Mouse (Mus musculus) right cerebral cortex, adult 18-20 months (tissue): ENCODE data around the gene Hid1.
A peak's percentile ranks its signal among the peaks of the same experiment; 100 is the strongest.
"Not testable (repeated sequence)": the region's sequence is repeated elsewhere in the genome, so short reads cannot be mapped to it uniquely, and the experiment has no call there.

ENCODE experiments used
- DNase-seq: peaks from one replicate; pipeline ENCODE4 v3.0.0; 2022; ENCODE audit warnings: mixed read lengths

The Hid1 gene

DNA sequence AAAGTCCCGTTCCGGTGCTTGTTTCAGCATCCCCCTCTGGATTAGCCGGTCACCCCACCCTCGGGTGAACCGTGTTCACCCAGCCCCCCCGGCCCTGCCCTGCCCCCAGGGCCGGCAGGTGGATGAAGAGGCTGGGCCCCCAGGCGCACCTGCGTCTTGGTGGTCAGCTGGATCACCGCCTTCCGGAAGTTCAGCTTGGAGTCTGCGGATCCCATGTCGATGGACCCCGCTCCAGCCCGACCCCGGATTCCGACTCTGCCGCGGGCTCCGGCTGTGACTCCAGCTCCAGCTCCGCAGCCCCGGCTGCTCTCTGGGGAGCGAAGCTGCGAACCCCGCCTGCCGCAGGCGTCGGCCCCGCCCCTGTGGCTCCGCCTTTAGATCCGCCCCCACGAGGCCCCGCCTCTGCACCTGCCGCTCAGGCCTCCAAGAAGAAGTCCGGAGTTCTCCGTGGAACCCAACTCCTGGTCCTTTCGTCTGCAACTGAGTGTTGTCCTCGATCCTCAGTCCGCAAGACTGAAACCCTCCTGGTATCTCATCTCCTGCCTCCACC, at the start of gene Hid1:
Gene Hid1, minus strand, starts transcription at position 362 of the 550 bp plus-strand sequence.
- DNase-seq: peak; percentile 93

DNA sequence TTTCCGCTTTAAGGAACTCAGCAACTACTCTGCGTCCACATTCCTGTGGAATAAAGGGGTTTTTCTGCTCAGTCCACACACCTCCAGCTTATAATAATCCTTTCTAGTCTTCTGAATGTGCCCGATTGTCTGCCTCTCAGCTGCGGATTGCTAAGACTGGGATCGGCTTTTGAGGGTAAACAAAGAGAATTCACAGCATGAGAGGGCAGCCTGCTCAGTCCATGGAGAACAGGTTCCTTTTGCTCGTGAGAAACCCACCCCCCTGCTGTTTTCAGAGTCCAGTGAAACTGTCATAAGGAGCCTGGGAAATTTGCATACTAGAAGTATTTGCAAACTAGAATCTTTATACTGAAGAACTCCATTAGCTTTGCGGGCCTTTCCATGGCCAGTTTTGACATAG, 42.0 kb upstream of the Hid1 start:
- DNase-seq: no peak

DNA sequence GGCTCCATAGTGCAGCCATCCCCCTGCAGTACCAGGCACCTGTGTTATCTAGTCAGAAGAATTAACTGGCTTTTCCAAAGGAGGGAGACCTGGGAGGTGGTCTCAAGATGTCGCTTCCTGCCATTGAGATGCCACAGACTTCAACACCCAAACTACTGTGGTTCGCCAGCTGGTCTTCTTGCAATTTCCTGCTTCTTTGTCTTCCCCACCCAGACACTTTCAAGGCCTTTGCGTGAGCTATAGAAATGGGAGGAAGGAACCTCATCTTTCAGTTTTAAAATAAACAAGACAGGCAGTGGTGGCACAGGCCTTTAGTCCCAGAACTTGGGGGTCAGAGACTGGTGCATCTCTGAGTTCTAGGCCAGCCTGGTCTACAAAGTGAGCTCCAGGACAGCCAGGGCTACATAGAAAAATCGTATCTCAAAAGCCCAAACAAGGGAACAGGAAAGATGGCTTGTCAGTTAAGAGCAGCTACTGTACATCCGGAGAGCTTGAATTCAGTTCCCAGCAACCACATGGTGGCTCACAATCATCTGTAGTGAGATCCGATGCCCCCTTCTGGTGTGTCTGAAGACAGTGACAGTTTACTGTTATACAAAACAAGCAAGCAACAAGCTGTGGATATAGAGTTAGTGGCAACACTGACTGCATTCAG, 40.8 kb upstream of the Hid1 start:
- DNase-seq: no peak

DNA sequence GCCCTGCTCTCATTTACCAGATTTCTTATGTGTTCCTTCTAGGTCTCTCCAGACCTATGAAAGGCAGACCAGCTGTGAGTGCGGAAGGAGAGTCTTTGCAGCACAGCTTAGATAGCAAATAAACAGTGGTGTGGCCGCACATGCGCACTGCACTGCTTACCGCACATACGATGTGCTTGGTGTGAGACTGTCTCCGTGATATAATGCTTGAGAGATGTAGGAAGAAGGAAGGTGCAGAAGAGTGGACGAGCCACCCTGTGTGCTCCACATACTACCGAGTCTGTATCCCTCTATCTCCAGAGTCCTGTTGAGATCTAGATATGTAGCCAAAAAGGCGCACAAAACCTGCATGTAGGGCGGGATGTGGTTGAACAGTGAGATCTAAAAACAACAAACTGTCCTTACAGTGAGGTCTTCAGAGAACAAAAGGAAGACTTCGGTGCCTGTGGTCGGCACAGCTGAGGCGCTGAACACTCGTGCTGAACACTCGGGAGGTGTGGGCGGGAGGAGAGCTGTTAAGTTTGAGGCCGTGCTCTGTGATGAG, 39.4 kb upstream of the Hid1 start:
- no peak for DNase-seq

DNA sequence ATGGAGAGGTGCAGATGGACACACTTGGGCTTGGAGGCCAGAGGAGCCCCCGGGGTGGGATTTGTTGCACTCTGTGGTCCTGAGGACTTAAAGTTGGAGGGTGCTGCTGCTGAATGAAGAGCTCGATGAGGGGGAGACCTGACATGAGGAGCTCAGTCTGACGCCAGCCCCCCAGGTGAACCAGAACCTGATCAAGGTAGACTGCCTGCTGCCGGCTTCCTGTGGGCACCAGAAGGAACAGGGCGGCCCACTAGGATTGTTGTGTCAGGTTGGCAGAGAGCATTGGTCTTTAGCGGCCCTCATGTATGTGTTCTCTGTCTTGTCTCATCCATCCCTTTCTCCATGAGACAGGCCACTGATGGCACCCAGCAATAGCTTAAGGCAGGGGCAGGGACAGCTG, 38.2 kb upstream of the Hid1 start:
- DNase-seq: no peak

DNA sequence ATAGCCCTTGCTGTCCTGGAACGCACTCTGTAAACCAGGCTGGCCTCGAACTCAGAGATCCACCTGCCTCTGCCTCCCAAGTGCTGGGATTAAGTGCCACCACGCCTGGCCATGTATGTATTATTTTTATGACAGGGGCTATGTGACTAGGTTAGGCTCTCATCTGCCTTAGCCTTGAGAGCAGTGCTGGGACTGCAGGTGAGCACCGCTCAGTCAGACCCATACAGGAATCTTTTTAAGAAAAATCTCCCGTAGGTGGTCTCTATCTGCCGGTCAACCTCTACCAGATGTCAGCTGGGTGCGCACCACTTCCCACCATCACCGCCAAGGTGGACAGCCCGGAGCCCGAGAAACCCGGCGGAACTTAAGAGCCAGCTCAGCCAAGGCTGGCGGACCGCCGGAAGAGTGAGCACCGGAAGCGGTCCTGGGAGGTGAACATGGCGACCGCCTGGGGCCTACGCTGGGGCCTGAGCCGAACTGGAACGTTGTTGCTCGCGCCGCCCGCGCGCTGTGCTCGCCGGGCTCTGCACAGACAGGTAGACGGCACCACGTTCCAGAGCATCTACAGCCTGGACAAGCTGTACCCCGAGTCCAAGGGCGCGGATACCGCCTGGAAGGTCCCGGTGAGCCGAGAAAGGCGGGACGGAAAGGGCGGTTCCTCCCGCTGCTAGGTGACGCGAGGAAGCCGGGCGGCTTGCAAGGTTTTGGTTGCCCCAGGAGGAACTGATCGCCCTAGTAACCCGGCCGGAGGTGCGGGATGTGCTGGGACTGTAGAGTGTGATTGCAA, 36.0 kb upstream of the Hid1 start, which contains the start of gene Mrpl58:
Gene Mrpl58, plus strand, starts transcription at position 415 of the 787 bp plus-strand sequence.
- peak; percentile 87 for DNase-seq

DNA sequence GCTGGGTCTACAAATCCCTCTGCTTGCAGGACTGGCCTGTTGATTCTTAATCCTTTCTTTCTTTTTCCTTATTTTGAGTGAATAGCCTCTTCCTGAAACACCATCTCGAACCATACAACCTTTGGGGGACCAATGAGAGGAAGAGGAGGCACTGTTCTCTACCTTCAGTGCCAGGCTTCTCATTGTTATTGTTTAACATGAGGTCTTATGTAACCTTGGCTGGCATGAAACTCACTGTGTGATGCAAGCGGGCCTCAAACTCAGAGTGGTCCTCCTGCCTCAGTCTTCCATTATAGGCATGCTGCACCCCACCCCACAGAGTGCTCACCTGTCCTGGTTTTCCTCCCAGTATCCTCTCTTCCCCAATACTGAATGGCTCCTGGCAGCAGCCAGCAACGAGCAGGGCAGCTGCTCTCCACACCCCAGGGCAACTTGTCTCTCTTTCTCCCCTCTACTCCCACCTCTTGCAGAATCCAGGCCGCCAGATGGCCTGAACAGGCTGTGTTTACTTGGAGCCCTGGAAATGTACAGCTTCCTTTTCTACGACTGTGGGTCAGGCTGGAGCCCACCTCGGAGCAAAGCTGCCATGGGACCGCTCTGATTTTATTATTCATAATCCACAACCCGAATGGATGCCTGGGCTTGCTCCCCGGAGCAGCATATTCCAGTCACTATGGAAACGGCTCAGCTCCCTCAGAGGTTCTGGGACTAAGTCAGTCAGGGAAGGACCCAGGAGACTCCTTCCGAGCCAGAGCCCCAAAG, 33.3 kb upstream of the Hid1 start:
- peak; percentile 77 for DNase-seq

DNA sequence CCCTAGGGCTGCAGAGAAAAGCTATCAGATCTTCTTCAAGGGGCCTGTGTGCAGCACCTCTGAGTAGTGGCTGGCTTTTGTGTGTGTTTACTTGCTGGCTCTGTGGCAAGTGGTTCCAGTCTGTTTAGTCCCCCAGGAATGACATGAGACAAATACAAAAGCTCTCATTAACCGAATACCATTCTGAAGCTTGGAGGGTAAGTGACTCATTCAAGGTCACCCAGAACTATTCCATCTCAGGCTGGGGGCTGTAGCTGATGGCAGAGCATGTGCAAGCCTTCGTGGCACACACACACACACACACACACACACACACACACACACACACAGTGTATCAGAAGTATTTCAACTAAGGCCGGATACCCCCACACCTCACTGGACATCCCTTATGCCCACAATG, 32.6 kb upstream of the Hid1 start:
- DNase-seq: no peak

DNA sequence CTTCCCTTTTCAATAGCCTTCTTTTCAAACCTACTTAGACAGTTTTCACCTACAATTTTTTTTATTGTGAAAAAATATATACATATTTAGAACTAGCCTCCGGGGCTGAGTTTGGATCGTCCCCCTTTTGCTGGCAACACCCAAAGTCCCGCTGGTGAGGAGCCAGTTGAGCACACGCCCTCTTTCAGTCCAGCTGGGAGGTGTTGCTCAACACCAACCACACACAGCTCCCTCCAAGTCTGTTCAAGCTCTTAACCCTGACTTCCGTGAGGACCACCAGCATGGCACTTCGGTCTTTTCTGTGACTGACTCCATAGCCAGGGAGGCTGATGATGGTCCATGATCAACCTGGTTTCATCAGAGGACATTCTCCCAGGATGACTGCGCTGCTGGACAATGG, 30.5 kb upstream of the Hid1 start:
- DNase-seq: no peak

DNA sequence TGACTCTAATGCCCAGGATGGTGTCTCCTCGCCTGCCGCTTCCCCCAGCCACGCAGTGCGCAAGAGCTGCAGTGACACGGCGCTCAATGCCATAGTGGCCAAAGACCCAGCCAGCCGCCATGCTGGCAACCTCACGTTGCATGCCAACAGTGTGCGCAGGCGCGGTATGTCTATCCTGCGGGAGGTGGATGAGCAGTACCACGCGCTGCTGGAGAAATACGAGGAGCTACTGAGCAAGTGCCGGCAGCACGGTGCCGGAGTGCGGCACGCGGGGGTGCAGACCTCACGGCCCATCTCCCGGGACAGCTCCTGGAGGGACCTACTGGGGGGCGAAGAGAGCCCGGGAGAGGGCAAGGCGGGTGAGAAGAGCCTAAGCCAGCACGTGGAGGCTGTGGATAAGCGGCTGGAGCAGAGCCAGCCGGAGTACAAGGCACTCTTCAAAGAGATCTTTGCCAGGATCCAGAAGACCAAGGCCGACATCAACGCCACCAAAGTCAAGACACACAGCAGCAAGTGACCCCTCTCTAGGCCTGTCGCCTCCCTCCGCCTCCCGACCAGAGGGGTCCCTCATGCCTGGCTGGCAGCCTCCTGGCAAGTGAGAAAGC, 26.3 kb upstream of the Hid1 start:
- DNase-seq: no peak

DNA sequence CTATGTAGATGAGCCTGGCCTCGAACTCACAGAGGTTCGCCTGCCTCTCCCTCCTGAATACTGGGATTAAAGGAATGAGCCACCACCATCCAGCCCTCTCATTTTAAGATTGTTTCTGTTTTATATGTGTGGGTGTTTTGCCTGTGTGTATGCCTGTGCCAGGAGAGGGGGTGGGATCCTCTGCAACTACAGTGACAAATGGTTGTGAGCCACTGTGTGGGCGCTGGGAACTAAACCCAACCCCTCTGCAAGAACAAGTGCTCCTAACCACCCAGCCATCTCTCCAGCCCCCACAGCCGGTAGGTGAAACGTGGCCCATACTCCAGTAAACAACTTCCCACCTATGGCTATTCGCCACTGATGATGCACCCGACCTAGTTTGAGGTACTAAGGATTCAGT, 23.8 kb upstream of the Hid1 start:
- DNase-seq: no peak

DNA sequence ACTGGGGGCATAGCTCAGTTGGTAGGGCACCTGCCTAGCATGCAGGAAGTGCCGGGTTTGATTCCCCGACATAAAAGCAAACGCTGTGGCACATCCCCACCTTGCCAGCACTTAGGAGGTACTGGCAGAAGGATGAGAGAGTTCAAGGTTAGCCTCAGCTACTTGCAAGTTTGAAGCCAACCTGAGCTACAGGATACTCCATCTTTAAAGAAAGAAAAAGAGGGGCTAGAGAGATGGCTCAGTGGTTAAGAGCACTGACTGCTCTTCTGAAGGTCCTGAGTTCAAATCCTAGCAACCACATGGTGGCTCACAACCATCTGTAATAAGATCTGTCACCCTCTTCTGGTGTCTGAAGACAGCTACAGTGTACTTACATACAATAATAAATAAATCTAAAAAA, 19.3 kb upstream of the Hid1 start:
- DNase-seq: not testable (repeated sequence)

DNA sequence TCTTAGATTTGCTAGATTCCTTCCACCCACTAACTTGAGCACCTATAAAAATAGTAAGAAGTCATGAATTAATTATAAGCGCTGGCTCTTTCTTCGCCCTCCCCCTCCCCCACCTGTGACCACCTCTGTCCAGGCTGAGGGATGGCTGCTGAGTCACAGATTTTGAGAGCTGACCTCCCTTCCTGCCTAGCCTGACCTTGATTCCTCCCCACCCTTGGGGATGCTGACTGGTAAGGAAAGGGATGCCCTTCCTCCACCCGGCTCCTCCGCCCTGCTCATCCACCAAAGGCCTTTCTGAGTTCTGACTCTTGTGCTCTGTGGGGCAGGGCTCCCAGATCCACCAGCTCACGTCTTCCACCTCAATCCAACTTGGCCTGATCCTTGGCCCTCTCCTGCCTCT, 17.0 kb upstream of the Hid1 start:
- no peak for DNase-seq

DNA sequence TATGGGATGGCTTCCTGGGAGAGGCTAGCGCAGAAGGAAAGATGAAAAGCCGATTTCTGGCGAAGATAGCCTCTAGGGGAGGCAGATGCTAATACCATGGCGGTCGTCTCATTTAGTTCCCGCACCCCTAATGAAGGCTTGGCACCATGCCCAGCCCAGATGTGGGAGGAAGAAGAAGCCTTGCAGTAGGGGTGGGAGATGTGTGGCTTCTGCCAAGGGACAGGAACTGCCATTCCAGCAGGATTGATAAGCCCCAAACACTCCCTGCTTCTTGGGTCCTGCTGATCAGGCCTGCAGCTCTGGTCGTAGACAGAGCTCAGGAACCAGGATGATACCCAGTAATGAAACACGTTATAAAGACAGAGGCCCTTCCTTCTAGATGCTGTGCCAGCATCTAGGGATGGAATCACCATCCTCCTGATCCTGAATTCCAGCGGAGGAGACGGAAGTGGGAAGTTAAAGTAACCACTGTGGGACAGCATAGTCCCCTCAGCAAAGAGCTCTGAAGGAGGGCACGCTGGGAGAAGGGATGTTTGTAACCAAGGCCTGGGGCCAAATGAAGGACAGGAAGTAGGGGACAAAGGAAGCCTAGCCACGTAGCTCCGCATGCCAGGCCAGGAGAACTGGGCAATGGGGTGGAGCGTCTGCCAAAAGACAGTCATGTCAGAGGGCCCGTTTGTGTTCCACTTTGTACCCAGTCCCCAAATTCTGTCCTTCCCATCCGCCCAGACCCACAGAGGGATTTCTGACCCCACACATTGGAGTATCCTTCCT, 16.3 kb upstream of the Hid1 start:
- DNase-seq: peak; percentile 61

DNA sequence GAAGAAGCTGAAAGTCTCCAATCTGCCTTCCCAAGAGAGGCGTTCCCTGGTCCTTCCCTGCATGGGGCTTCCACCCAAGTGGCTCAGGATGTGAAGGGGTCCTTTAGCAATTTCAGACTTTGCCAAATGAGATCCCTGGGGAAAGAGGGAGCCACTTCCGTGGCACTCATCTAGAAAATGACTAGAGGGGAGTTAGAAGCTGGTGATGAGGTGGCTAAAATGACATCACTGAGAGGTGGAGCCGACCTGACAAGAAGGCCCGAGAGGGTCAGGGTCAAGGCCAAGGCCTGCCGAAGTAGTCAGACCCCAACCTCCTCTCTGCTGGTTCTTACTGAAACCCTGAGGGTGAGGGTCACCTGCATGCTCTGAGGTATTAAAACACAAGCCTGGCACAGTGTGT, 15.3 kb upstream of the Hid1 start:
- no peak for DNase-seq

DNA sequence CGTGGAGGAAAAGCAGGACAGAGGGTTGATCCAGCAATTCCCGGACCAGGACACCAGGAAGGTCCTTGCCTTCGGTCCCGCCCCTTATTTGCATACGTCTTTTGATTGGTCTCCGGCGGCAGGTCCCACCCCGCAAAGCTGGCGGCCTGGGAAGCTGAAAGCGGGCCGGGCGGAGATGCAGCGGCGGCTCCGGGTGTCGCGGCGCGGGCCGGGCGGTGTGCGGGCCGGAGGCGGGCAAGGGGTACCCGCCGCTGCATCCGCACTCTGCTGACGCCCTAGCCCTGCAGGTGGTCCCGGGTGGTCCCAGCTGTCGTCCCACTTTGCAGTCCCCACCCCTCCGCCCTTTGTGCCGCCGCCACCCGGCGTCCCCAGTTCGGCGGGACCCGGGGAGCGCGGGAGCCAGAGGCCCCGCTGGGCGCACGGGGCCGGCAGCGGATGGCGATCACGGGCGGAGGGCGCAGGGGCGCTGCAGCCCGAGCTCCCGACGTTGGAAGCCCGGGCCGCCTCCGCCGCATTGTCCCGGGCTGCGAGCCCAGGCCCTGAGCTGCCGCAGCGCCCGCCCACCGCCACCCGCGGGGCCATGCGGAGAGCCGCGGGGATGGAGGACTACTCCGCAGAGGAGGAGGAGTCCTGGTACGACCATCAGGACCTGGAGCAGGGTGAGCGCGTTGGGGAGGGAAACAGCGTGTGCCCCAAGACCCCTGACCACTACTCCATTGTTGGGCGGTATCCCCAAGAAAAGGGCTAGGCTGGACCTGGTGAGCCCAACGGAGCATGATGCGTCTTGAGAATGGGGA, 14.4 kb upstream of the Hid1 start, which contains the start of gene Cdr2l:
Gene Cdr2l, plus strand, starts transcription at position 174 of the 797 bp plus-strand sequence.
- DNase-seq: peak; percentile 92

DNA sequence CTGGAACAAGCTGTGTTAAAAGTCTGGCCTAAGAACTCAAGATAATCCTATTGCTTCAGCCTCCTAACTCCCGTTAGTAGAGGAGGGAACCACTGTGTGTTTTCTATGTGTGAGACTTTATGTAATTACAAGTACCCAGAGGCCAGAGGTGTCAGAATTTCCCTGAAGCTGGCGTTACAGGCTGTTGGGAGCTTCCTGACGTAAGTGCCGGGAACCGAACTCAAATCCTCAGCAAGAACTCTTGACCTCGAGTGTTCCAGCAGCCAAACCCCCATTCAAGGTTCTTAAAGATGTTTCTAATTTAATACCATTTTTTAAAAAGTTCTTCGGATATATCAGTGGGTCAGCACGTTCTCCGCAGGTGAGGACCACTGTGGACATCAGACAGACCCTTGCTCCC, 13.7 kb upstream of the Hid1 start:
- DNase-seq: no peak

DNA sequence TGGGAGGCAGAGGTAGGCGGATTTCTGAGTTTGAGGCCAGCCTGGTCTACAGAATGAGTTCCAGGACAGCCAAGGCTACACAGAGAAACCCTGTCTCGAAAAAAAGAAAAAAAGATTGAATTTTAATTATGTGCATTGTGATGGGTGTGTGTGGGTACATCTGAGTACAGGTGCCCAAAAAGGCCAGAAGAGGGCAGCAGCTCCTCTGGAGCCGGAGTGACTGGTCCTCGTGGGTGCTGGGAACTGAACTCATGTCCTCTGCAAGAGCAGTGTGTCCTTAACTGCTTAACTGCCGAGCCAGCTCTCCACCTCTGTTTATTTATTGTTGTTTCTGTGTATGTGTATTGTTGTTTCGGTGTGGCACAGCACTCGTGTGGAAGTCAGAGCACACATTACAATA, 10.3 kb upstream of the Hid1 start:
- DNase-seq: no peak

DNA sequence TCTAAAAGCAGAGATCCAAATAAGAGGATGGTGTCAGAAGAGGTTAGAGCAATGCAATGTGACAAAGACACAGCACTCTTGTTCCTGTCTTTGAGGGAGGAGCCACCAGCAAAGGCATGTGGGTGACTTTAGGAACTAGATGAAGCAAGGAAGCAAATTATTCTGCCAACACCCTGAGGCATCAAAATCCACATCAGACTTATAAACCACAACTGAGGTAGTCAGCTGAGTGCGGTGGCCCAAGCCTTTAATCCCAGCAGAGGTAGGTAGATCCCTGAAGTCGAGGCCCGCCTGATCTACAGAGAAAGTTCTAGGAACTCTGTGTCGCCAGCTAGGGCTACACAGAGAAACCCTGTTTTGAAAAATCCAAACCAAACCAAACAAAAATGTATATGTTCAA, 9.7 kb upstream of the Hid1 start:
- no peak for DNase-seq

DNA sequence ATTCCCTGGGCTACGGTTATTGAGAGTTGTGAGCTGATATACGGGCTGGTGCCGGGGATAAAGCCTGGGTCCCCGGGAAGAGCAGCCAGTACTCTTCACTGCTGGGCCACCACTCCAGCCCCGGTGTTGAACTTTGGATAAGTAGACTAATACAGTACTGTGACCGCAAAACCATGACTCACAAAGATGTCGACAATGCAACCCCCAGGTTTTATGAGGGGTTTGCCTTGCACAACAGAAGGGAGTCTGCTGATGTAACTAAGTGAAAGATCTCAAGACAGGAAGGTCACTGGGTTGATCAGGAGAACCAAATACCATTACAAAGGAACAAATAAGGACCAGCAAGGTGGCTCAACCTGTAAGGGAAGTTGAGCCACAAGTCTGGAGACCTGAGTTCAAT, 9.2 kb upstream of the Hid1 start:
- no peak for DNase-seq
